Mouse (Mus musculus) CH12.LX (cell line): ENCODE results near the gene Defb25.

Experiments
- CTCF ChIP-seq, 2 experiments: IDR thresholded peaks in 1 of 2; conservative IDR thresholded peaks in 1 of 2; 2 replicates each; pipeline ENCODE4 v1.5.1; 2011 to 2012; ENCODE audit warnings: low read depth in 2 of 2, low read length in 2 of 2, improper control_type of control experiment in 1 of 2, inconsistent platforms in 1 of 2, mild to moderate bottlenecking in 1 of 2, moderate library complexity in 1 of 2
- E2F4 ChIP-seq: IDR thresholded peaks from 2 replicates; pipeline ENCODE4 v1.6.1; 2011; ENCODE audit warnings: low read depth, low read length, improper control_type of control experiment; ENCODE audit not compliant: insufficient replicate concordance
- EP300 ChIP-seq: IDR thresholded peaks from 2 replicates; pipeline ENCODE4 v1.6.1; 2011; ENCODE audit warnings: low read length, improper control_type of control experiment
- HCFC1 ChIP-seq: IDR thresholded peaks from 2 replicates; pipeline ENCODE4 v1.6.1; 2012; ENCODE audit warnings: low read depth, mild to moderate bottlenecking, inconsistent platforms, low read length, improper control_type of control experiment
- MAFK ChIP-seq: IDR thresholded peaks from 2 replicates; pipeline ENCODE4 v1.6.1; 2011; ENCODE audit warnings: low read length, improper control_type of control experiment; ENCODE audit not compliant: insufficient replicate concordance
- MAX ChIP-seq: IDR thresholded peaks from 2 replicates; pipeline ENCODE4 v1.6.1; 2011; ENCODE audit warnings: low read length, improper control_type of control experiment
- MAZ ChIP-seq: IDR thresholded peaks from 2 replicates; pipeline ENCODE4 v1.6.1; 2012; ENCODE audit warnings: low read depth, mild to moderate bottlenecking, inconsistent platforms, low read length, improper control_type of control experiment, moderate library complexity
- MEF2A ChIP-seq: IDR thresholded peaks from 2 replicates; pipeline ENCODE4 v1.6.1; 2014; ENCODE audit warnings: low read depth, mild to moderate bottlenecking, inconsistent platforms, low read length, improper control_type of control experiment, borderline replicate concordance
- NRF1 ChIP-seq: IDR thresholded peaks from 2 replicates; pipeline ENCODE4 v1.6.1; 2014; ENCODE audit warnings: low read depth, mild to moderate bottlenecking, inconsistent platforms, low read length, improper control_type of control experiment, moderate library complexity
- POLR2A ChIP-seq: IDR thresholded peaks from 2 replicates; pipeline ENCODE4 v1.6.1; 2011; ENCODE audit warnings: low read depth, mild to moderate bottlenecking, improper control_type of control experiment, low read length
- RCOR1 ChIP-seq: conservative IDR thresholded peaks from 2 replicates; pipeline ENCODE4 v1.6.1; 2012; ENCODE audit warnings: low read depth, mild to moderate bottlenecking, inconsistent platforms, low read length, improper control_type of control experiment
- USF2 ChIP-seq: conservative IDR thresholded peaks from 2 replicates; pipeline ENCODE4 v1.6.1; 2011; ENCODE audit warnings: low read depth, low read length, improper control_type of control experiment
- ZKSCAN1 ChIP-seq: IDR thresholded peaks from 2 replicates; pipeline ENCODE4 v1.6.1; 2012; ENCODE audit warnings: low read depth, inconsistent platforms, low read length, improper control_type of control experiment, borderline replicate concordance
- ZMIZ1 ChIP-seq: IDR thresholded peaks from 2 replicates; pipeline ENCODE4 v1.6.1; 2012; ENCODE audit warnings: low read depth, mild to moderate bottlenecking, inconsistent platforms, low read length, improper control_type of control experiment

DNA sequence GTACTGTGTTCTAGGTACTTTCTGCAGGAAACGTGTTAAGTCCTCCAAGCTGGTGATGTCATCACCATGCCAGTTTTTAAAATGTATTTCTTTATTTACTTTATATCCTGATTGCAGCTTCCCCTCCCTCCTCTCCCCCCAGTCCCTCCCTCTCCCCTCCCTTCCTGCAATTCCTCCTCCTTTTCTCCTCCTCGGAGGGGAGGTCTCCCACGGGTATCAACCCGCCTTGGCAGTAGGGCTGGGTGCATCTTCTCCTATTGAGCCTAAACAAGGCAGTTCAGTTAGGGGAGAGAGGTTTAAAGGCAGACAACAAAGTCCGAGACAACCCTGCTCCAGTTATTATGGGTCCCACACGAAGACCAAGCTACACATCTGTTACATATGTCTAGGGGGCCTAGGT lies 16.0 kb upstream of the Defb25 start:
- TF ChIP-seq ZMIZ1 (no peak), CTCF (conservative IDR thresholded peaks at IDR 0.05 in 1 of 2, IDR thresholded peaks at IDR 0.05 in 1 of 2; ENCODE audit: low read depth in 2 of 2, low read length in 2 of 2) (no peak), ZKSCAN1 (no peak), USF2 (no peak), MAX (no peak), MEF2A (no peak), HCFC1 (no peak), E2F4 (no peak), MAFK (no peak), RCOR1 (no peak), POLR2A (no peak), EP300 (no peak), MAZ (no peak), NRF1 (no peak)
